Mouse (Mus musculus): Measurements from ENCODE around the gene Sec16a.

DNA sequence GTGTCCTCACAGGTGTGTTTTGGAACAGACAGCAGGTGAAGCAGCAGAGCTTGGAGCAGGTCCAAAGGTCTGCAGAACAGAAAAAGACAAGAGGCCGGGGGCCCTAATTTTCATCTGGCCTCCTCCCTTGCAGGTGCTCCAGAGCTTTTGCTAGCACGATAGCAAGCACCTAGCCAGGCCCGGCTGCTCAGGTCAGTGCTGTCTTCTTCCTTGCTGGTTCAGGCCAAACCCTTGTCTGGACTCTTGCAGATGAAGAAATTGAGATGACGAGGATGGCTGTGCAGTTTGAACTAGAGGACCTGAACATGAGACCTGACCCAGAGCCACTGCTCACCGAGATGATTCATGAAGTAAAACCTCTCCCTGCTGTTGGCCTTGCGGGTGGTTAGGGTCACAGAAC, 53.4 kb downstream of the Sec16a start:
- no peak for TF ChIP-seq POLR2A (IDR thresholded peaks at IDR 0.05; ENCODE audit: borderline replicate concordance, extremely low read depth, insufficient read depth, insufficient read length, poor library complexity, severe bottlenecking)
- no peak for TF ChIP-seq CTCF (IDR thresholded peaks at IDR 0.05; ENCODE audit: borderline replicate concordance, extremely low read depth, insufficient read depth, insufficient read length)

All from brain, embryonic 14.5 days (tissue).